Comparison of ENCODE assay signal across 23 mouse cellular contexts in genomic region chr1:74357531-74357930, GRCm38 (mm10). TPM values are rescaled to one million over a fixed set of nuclear protein-coding genes. Genes with fewer than 3 reads are reported as not detected.
DNase-seq lines count a peak whose midpoint lies in the region; ATAC-seq and TF ChIP-seq lines count a peak whose summit lies in the region.
"Had no signal": no experiment of that assay in that cellular context is flagged by ENCODE, and none has a peak within 500 bp of the region (broad histone marks: within the 10 kb centered on the region; RNA-seq: fewer than 3 reads in every experiment).

No protein-coding gene starts in this region.

- no peak overlapping the region for H3K27ac ChIP-seq in midbrain, embryonic 15.5 days
- no peak overlapping the region for H3K27ac ChIP-seq in cerebellum, adult 2 months (ENCODE audit: insufficient read depth, low read length)
- H3K27ac ChIP-seq: embryonic facial prominence, embryonic 10.5 days; embryonic facial prominence, embryonic 12.5 days; forebrain, embryonic 13.5 days; forebrain, embryonic 15.5 days had no signal

- 0 out of 2 replicates have a peak, but pooled peaks cover 5% of the 10 kb centered on the region for H3K4me1 ChIP-seq in midbrain, embryonic 15.5 days
- H3K4me1 ChIP-seq in cerebellum, adult 2 months (ENCODE audit: control insufficient read depth, insufficient read depth, low read length): no peaks in the 10 kb centered on the region

- no peak overlapping the region for H3K4me3 ChIP-seq in midbrain, embryonic 15.5 days
- H3K4me3 ChIP-seq in cerebellum, adult 2 months (replicated peaks; ENCODE audit: insufficient read depth, low read depth, low read length): no peak overlapping the region
- H3K4me3 ChIP-seq: embryonic facial prominence, embryonic 10.5 days; embryonic facial prominence, embryonic 12.5 days; forebrain, embryonic 13.5 days; forebrain, embryonic 15.5 days had no signal

- no peak for TF ChIP-seq POLR2A in cerebellum, adult 2 months (IDR thresholded peaks at IDR 0.05; ENCODE audit: borderline replicate concordance, insufficient read depth, low read length)

- no peaks in the 10 kb centered on the region for H3K36me3 ChIP-seq in midbrain, embryonic 15.5 days (replicated peaks)
- H3K36me3 ChIP-seq: G1E had no signal

- H3K9me3 ChIP-seq in midbrain, embryonic 15.5 days: no peaks in the 10 kb centered on the region
- H3K9me3 ChIP-seq: embryonic facial prominence, embryonic 10.5 days; embryonic facial prominence, embryonic 12.5 days; forebrain, embryonic 13.5 days; forebrain, embryonic 15.5 days; G1E had no signal

- DNase-seq in R1 (ENCODE audit: low read depth, low spot score): peak; percentile 68
- peak; percentile 24 for DNase-seq in brain, adult 2 months (ENCODE audit: low read depth, low spot score)
- peak; percentile 38 for DNase-seq in forelimb bud, embryonic 11.5 days (ENCODE audit: low read depth, low spot score)
- peak; percentile 28 for DNase-seq in retina, postnatal 1 day
- no peak for DNase-seq in right cerebral cortex, postnatal 10 days (ENCODE audit: low spot score in 2 of 2)
- no peak for DNase-seq in right cerebral cortex, postnatal 14 days
- no peak for DNase-seq in cerebellum, adult 2 months
- DNase-seq: adrenal gland, adult 8-10 months; adrenal gland, postnatal 14 days; adrenal gland, postnatal 36 days; cerebellum, adult 18-20 months; cerebellum, adult 9-10 months; cerebellum, postnatal 25 days; forebrain, postnatal 0 days had no signal

- no peak overlapping the region for H3K9ac ChIP-seq in midbrain, embryonic 15.5 days
- H3K9ac ChIP-seq: embryonic facial prominence, embryonic 12.5 days; forebrain, embryonic 13.5 days; forebrain, embryonic 15.5 days; forebrain, postnatal 0 days had no signal

- H3K27me3 ChIP-seq in midbrain, embryonic 15.5 days (replicated peaks): no peaks in the 10 kb centered on the region
- no peaks in the 10 kb centered on the region for H3K27me3 ChIP-seq in cerebellum, adult 2 months (ENCODE audit: control insufficient read depth, insufficient read depth, low read length)
- H3K27me3 ChIP-seq: embryonic facial prominence, embryonic 12.5 days; forebrain, embryonic 13.5 days; forebrain, embryonic 15.5 days; Patski had no signal

- no peak for TF ChIP-seq CTCF in cerebellum, adult 2 months (IDR thresholded peaks at IDR 0.05; ENCODE audit: borderline replicate concordance, insufficient read depth, low read depth, low read length)

- no peak for ATAC-seq in midbrain, embryonic 15.5 days (replicated peaks)
- ATAC-seq: activated CD4-positive, CD25-positive, alpha-beta regulatory T cell, adult 4 months; forebrain, embryonic 13.5 days; forebrain, embryonic 15.5 days; forebrain, postnatal 0 days; Patski had no signal

- no peak overlapping the region for H3K4me2 ChIP-seq in midbrain, embryonic 15.5 days
- H3K4me2 ChIP-seq: embryonic facial prominence, embryonic 12.5 days; forebrain, embryonic 13.5 days; forebrain, embryonic 15.5 days had no signal

RNA-seq across cellular contexts. Expression of gene Catip, which starts 4.4 kb away (rescaled TPM):
- polyA plus RNA-seq in midbrain, embryonic 15.5 days (2015; fragmentation: Nextera tagmentation; extraction: Ambion mirVana): 0.68 and 1.9 TPM in 2 replicates
- 2.1 and 3.3 TPM in 2 replicates for polyA plus RNA-seq in cerebellum, adult 2 months (2012; rRNA removed)
- polyA plus RNA-seq: activated CD4-positive, CD25-positive, alpha-beta regulatory T cell, adult 4 months; C2C12; G1E had no signal

RNA-seq across cellular contexts. Expression of gene Slc11a1, which starts 17.5 kb away (rescaled TPM):
- 2.0 and 3.4 TPM in 2 replicates for polyA plus RNA-seq in midbrain, embryonic 15.5 days (2015; fragmentation: Nextera tagmentation; extraction: Ambion mirVana)
- 4.7 and 5.6 TPM in 2 replicates for polyA plus RNA-seq in cerebellum, adult 2 months (2012; rRNA removed)
- polyA plus RNA-seq: G1E had no signal

RNA-seq across cellular contexts. Expression of gene Ctdsp1, which starts 33.8 kb away (rescaled TPM):
- 14.3 and 17.4 TPM in 2 replicates for polyA plus RNA-seq in midbrain, embryonic 15.5 days (2015; fragmentation: Nextera tagmentation; extraction: Ambion mirVana)
- 35.7 and 37.2 TPM in 2 replicates for polyA plus RNA-seq in cerebellum, adult 2 months (2012; rRNA removed)

RNA-seq across cellular contexts. Expression of gene Vil1, which starts 51.6 kb away (rescaled TPM):
- 0.22 and 0.41 TPM in 2 replicates for polyA plus RNA-seq in midbrain, embryonic 15.5 days (2015; fragmentation: Nextera tagmentation; extraction: Ambion mirVana)
- 0.39 and 0.59 TPM in 2 replicates for polyA plus RNA-seq in cerebellum, adult 2 months (2012; rRNA removed)

RNA-seq across cellular contexts. Expression of gene Tmbim1, which starts 52.1 kb away (rescaled TPM):
- 7.5 and 9.4 TPM in 2 replicates for polyA plus RNA-seq in midbrain, embryonic 15.5 days (2015; fragmentation: Nextera tagmentation; extraction: Ambion mirVana)
- 56.1 and 58.2 TPM in 2 replicates for polyA plus RNA-seq in cerebellum, adult 2 months (2012; rRNA removed)

Comparison
In these comparisons a context has a peak if more than half of its experiments do, and no peak if none do; other contexts are left out.
1. DNase-seq: peak in R1 (single experiment), brain, adult 2 months (single experiment), forelimb bud, embryonic 11.5 days (single experiment) and retina, postnatal 1 day (single experiment); none in right cerebral cortex, postnatal 10 days (0 of 2), right cerebral cortex, postnatal 14 days (single experiment) and cerebellum, adult 2 months (0 of 2).